Mouse (Mus musculus): ENCODE measurements around the gene Fras1. TPM values are rescaled to one million over a fixed set of nuclear protein-coding genes. Genes with fewer than 3 reads are reported as not detected.

The Fras1 gene
- polyA plus RNA-seq, 1 experiment: 6.9 TPM

DNA sequence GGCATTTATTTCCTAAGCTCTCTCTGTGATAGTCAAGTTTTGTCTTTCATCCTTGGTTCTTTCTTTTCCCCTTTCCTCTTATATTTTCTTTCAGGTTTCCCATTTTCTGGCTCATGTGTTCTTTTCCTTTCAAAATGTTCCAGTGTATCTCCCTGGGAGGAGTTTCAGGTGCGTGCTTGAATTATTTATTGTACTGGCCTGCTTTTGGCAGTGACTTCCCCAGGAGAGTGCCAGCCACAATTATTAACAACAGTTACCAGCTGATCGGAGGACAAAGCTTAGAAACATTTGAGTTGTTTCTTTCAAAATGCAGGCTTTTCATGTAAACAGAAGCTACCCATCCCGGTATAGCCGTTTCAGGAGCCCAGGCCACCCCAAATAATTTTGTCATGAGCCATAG lies 64.1 kb downstream of the Fras1 start:
- Histone ChIP-seq H3K27me3 (ENCODE audit: control insufficient read depth, insufficient read depth, low read length, poor library complexity, severe bottlenecking) (no peaks in the 10 kb centered on the region), H3K27ac (ENCODE audit: insufficient read depth, low read length) (no peak overlapping the region), H3K4me1 (ENCODE audit: control insufficient read depth, insufficient read depth, low read length) (no peaks in the 10 kb centered on the region), H3K9me3 (replicated peaks; ENCODE audit: control insufficient read depth, insufficient read depth, low read length, poor library complexity, severe bottlenecking) (no peaks in the 10 kb centered on the region), H3K36me3 (ENCODE audit: control insufficient read depth, insufficient read depth, low read length, poor library complexity, severe bottlenecking) (no peaks in the 10 kb centered on the region), H3K9ac (ENCODE audit: low read depth, poor library complexity, severe bottlenecking) (no peak overlapping the region), H3K4me3 (ENCODE audit: low read depth, low read length) (no peak overlapping the region)
- TF ChIP-seq POLR2A (IDR thresholded peaks at IDR 0.05; ENCODE audit: insufficient read depth, low read length) (no peak), EP300 (IDR thresholded peaks at IDR 0.05; ENCODE audit: insufficient read depth, low read depth, low read length) (no peak), CTCF (IDR thresholded peaks at IDR 0.05; ENCODE audit: low read depth, low read length) (no peak)

DNA sequence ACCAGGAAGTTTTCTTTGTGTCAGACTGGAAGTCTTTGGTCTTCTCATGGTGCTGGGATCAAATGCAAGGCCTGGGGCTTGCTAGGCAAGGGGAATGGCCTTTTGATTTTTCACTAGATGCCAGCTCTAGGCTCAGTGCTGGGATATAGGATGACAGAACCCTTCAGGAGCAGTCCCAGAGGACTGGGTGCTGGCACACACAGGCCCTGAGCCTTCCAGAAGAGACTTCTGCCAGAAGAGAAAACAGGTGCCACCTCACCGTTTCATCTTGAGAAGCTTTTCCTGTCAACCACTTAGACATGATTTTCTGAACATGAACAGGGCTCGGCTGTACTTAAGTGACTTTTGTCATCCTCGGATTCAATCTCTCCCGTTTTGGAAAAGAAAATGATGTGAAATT lies 66.1 kb downstream of the Fras1 start:
- Histone ChIP-seq H3K27ac (ENCODE audit: insufficient read depth, low read length) (no peak overlapping the region), H3K4me1 (ENCODE audit: control insufficient read depth, insufficient read depth, low read length) (no peaks in the 10 kb centered on the region), H3K9ac (ENCODE audit: low read depth, poor library complexity, severe bottlenecking) (no peak overlapping the region), H3K4me3 (ENCODE audit: low read depth, low read length) (no peak overlapping the region), H3K9me3 (replicated peaks; ENCODE audit: control insufficient read depth, insufficient read depth, low read length, poor library complexity, severe bottlenecking) (no peaks in the 10 kb centered on the region), H3K27me3 (ENCODE audit: control insufficient read depth, insufficient read depth, low read length, poor library complexity, severe bottlenecking) (no peaks in the 10 kb centered on the region), H3K36me3 (ENCODE audit: control insufficient read depth, insufficient read depth, low read length, poor library complexity, severe bottlenecking) (no peaks in the 10 kb centered on the region)
- TF ChIP-seq EP300 (IDR thresholded peaks at IDR 0.05; ENCODE audit: insufficient read depth, low read depth, low read length): no peak

DNA sequence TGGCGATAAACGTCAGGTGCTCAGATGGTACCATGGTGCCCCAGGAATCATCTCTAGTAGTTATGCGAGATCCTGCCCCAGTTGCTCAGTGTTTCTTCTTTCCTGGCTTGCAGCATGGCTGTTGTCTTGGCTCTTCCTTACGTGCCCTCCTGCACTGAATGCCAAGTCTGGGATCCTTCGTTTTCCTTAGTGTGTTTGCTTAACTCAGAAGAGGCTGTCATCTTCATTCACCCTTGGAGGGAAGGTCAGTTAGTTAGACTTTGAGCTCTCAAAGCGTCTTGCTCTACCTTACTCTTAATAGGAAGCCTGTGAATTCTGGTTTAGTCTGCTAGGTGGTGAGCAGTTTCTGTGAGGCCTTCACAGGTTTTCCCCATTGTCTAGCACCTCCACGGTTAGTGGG lies 73.7 kb downstream of the Fras1 start:
- Histone ChIP-seq H3K27me3 (ENCODE audit: control insufficient read depth, insufficient read depth, low read length, poor library complexity, severe bottlenecking) (no peaks in the 10 kb centered on the region), H3K27ac (ENCODE audit: insufficient read depth, low read length) (no peak overlapping the region), H3K9me3 (replicated peaks; ENCODE audit: control insufficient read depth, insufficient read depth, low read length, poor library complexity, severe bottlenecking) (no peaks in the 10 kb centered on the region), H3K4me3 (ENCODE audit: low read depth, low read length) (no peak overlapping the region), H3K9ac (ENCODE audit: low read depth, poor library complexity, severe bottlenecking) (no peak overlapping the region), H3K36me3 (ENCODE audit: control insufficient read depth, insufficient read depth, low read length, poor library complexity, severe bottlenecking) (no peaks in the 10 kb centered on the region), H3K4me1 (ENCODE audit: control insufficient read depth, insufficient read depth, low read length) (no peaks in the 10 kb centered on the region)
- TF ChIP-seq POLR2A (IDR thresholded peaks at IDR 0.05; ENCODE audit: insufficient read depth, low read length) (no peak), CTCF (IDR thresholded peaks at IDR 0.05; ENCODE audit: low read depth, low read length) (no peak), EP300 (IDR thresholded peaks at IDR 0.05; ENCODE audit: insufficient read depth, low read depth, low read length) (no peak)

DNA sequence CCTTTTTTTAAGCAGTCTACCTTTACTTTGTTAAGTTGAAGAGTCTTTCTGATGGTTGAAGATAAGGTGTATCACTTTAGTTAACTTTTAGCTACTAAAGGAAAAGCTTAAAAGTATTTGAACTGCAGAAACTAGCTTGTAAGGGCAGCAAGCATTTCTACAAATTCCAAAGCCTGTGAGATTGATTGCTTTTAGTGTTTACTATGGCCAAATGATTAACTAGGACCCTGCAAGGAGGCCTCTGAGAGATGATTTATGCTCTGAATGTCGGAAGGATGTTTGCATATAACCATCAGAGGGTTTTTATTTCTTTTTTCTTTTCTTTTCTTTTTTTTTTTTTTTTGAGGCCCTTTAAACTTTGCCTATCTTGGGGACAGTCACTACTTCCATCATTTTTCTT lies 78.3 kb downstream of the Fras1 start:
- H3K27ac ChIP-seq (ENCODE audit: insufficient read depth, low read length): no peak overlapping the region
- H3K9me3 ChIP-seq (replicated peaks; ENCODE audit: control insufficient read depth, insufficient read depth, low read length, poor library complexity, severe bottlenecking): no peaks in the 10 kb centered on the region
- no peaks in the 10 kb centered on the region for H3K36me3 ChIP-seq (ENCODE audit: control insufficient read depth, insufficient read depth, low read length, poor library complexity, severe bottlenecking)
- no peak overlapping the region for H3K4me3 ChIP-seq (ENCODE audit: low read depth, low read length)
- H3K27me3 ChIP-seq (ENCODE audit: control insufficient read depth, insufficient read depth, low read length, poor library complexity, severe bottlenecking): no peaks in the 10 kb centered on the region
- TF ChIP-seq EP300 (IDR thresholded peaks at IDR 0.05; ENCODE audit: insufficient read depth, low read depth, low read length) (no peak), POLR2A (IDR thresholded peaks at IDR 0.05; ENCODE audit: insufficient read depth, low read length) (no peak), CTCF (IDR thresholded peaks at IDR 0.05; ENCODE audit: low read depth, low read length) (no peak)
- no peak overlapping the region for H3K9ac ChIP-seq (ENCODE audit: low read depth, poor library complexity, severe bottlenecking)
- no peaks in the 10 kb centered on the region for H3K4me1 ChIP-seq (ENCODE audit: control insufficient read depth, insufficient read depth, low read length)

DNA sequence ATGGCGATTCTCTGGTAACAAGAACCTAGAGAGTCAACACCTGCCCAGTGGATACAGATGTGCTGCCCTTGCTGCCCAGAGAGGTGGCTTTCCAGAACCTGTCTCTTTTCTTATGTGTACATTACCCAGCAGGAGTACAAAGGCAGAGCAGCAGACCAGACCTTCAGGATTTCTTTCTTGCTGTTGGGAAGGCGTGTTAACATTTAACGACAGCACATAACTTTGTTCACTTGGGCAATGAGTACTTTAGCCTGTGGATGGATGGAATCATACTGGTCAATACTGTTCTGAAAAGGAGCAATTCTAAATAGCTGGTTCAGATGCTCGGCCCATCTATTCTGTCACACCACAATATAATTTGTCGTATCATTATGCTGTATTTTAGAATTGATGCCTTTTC lies 79.6 kb downstream of the Fras1 start:
- TF ChIP-seq EP300 (IDR thresholded peaks at IDR 0.05; ENCODE audit: insufficient read depth, low read depth, low read length) (no peak), CTCF (IDR thresholded peaks at IDR 0.05; ENCODE audit: low read depth, low read length) (no peak), POLR2A (IDR thresholded peaks at IDR 0.05; ENCODE audit: insufficient read depth, low read length) (no peak)
- H3K9ac ChIP-seq (ENCODE audit: low read depth, poor library complexity, severe bottlenecking): no peak overlapping the region
- no peaks in the 10 kb centered on the region for H3K4me1 ChIP-seq (ENCODE audit: control insufficient read depth, insufficient read depth, low read length)
- no peaks in the 10 kb centered on the region for H3K9me3 ChIP-seq (replicated peaks; ENCODE audit: control insufficient read depth, insufficient read depth, low read length, poor library complexity, severe bottlenecking)
- no peaks in the 10 kb centered on the region for H3K27me3 ChIP-seq (ENCODE audit: control insufficient read depth, insufficient read depth, low read length, poor library complexity, severe bottlenecking)
- H3K36me3 ChIP-seq (ENCODE audit: control insufficient read depth, insufficient read depth, low read length, poor library complexity, severe bottlenecking): no peaks in the 10 kb centered on the region
- no peak overlapping the region for H3K27ac ChIP-seq (ENCODE audit: insufficient read depth, low read length)
- H3K4me3 ChIP-seq (ENCODE audit: low read depth, low read length): no peak overlapping the region

DNA sequence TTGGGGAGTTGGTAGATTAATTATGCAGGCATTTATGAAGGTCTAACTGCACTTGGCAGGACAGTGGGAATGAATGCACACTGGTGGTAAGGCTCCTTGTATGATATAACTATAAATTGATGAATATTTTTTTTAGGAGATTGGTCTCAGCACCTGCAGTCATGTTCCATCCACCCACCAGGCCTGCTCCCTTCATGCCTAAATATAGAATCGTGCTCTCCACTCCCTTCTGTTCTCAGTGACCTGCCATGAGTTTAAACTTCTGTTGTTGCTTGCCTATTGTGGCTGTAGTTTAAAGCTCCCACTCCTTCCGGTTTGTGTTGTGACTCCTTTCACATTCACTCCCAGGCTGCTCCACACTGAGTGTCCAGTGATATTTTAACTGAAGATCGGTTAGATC lies 80.7 kb downstream of the Fras1 start:
- Histone ChIP-seq H3K4me3 (ENCODE audit: low read depth, low read length) (no peak overlapping the region), H3K4me1 (ENCODE audit: control insufficient read depth, insufficient read depth, low read length) (no peaks in the 10 kb centered on the region), H3K9ac (ENCODE audit: low read depth, poor library complexity, severe bottlenecking) (no peak overlapping the region), H3K9me3 (replicated peaks; ENCODE audit: control insufficient read depth, insufficient read depth, low read length, poor library complexity, severe bottlenecking) (no peaks in the 10 kb centered on the region), H3K36me3 (ENCODE audit: control insufficient read depth, insufficient read depth, low read length, poor library complexity, severe bottlenecking) (no peaks in the 10 kb centered on the region), H3K27ac (ENCODE audit: insufficient read depth, low read length) (no peak overlapping the region), H3K27me3 (ENCODE audit: control insufficient read depth, insufficient read depth, low read length, poor library complexity, severe bottlenecking) (no peaks in the 10 kb centered on the region)
- TF ChIP-seq CTCF (IDR thresholded peaks at IDR 0.05; ENCODE audit: low read depth, low read length) (no peak), POLR2A (IDR thresholded peaks at IDR 0.05; ENCODE audit: insufficient read depth, low read length) (no peak), EP300 (IDR thresholded peaks at IDR 0.05; ENCODE audit: insufficient read depth, low read depth, low read length) (no peak)

Data from ES-Bruce4 (cell line).